Mouse (Mus musculus) retina, postnatal 1 day (tissue): ENCODE results near the gene Rhobtb3.
A peak's percentile ranks its signal among the peaks of the same experiment; 100 is the strongest.
"Not testable (repeated sequence)": the region's sequence is repeated elsewhere in the genome, so short reads cannot be mapped to it uniquely, and the experiment has no call there.

Source experiments
- DNase-seq: peaks from one replicate; pipeline ENCODE4 v3.0.0-alpha.2; 2012

The Rhobtb3 gene

GRCm38 (mm10) chr13:75927951-75928350 is 15.8 kb downstream of the Rhobtb3 start:
- DNase-seq, result no peak

DNA sequence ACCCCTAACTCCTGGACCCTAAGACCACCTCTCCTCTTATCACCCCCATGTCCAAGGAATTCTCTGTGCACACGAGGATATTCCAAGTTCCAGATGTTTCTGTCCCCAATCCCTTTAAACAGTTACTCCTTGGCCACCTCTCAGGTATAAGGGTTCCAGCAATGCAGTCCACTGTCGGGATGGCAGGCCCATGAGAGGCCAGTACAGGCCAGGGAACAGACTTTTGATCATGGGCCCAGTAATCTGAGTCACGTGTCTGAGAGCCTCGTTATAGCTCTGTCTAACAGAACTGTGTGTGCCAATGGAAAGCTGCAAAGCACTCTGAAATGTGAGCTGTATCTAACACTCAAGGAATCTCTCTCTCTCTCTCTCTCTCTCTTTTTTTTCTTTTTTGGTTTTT is 29.6 kb downstream of the Rhobtb3 start:
- no peak for DNase-seq

DNA sequence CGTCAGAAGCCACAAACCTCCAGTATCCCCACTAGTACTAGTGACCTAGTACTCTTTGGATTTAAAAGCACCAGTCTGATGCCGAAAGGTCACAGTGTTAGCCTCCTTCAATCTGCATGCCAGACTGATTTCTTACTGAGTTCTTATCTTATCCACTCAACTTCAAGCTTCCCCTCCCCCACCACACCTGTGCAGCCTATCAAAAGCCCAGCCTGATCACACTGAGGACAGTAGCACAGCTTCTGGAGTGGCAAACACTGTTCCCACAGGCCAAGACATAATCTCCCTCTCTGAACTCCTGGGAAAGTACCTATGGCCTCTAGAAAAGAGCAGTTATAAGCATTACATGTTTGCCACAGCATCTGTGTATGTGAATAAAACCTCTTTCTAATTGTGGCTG is 35.5 kb downstream of the Rhobtb3 start:
- DNase-seq, result peak; percentile 15

- no peak for DNase-seq
Observed at GRCm38 (mm10) chr13:75907133-75907532, 36.6 kb downstream of the Rhobtb3 start.

DNA sequence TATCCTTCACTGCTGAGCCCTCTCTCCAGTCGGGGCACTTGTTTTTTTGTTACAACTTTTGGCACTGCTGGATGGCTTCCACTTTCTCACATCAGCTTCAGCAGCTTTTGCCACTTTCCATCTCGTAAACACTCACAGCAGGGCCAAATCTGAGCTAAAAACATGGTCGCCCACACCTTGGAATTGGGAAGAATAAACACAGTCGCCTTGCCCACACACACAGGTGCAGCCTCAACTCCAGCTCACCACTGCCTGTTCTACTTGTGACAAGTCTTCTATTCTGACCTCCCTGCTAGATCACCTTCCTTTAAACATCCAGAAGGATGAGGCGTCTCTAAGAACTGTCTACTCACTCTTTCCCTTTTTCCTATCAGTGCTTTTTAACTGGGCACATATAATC is 39.1 kb downstream of the Rhobtb3 start:
- DNase-seq, result no peak

DNA sequence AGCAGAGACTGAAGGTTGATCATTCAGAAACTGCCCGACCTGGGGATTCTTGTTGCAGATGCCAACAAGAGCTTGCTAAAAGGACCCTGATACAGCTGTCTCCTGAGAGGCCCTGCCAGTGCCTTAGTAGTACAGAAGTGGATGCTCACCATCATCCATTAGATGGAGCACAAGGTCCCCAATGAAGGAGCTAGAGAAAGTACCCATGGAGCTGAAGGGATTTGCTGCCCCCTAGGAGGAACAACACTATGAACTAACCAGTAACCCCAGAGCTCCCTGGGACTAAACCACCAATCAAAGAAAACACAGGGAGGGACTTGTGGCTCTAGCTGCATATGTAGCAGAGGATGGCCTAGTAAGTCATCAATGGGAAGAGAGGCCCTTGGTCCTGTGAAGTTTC is 42.8 kb downstream of the Rhobtb3 start:
- not testable (repeated sequence) for DNase-seq

- no peak for DNase-seq
Observed at GRCm38 (mm10) chr13:75892876-75893275, 50.8 kb downstream of the Rhobtb3 start.

DNA sequence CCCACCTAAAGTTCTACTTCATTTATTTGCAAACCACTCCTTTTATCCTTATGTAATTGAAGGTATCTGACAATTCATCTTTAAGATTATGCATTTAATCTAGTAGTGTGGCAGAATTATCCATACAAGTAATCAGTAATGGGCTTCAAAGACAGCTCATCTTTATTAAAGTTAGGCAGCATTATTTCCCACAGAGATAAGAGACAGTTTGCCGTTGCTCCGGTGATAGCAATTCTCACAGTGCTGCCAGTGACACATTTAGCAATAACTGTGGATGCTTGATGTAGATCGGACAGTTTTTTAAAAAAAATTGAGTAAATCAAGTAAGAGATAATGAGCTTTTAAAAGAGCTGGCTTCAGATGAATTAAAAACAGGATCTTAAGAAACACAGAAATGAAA is 51.4 kb downstream of the Rhobtb3 start:
- DNase-seq, result no peak

GRCm38 (mm10) chr13:75891868-75892267 is 51.9 kb downstream of the Rhobtb3 start:
- no peak for DNase-seq

DNA sequence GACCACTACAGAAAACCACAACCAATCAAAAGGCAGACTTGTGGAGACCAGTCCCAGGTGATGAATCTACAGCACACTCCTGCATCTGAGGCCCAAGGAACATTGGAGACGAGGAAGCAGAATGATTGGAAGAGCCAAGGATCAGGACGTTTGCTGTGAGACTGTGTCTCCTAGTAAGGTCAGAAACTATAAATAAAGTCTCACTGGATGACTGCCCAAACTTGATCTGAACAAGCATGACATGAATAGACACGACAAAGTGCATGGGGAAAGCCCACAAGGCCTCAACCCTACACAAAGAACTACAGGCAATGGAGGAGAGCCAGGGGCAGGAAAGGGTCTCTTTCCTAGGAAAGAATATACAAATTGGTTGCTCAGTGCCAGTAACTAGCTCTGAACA is 59.9 kb downstream of the Rhobtb3 start:
- DNase-seq, result peak; percentile 21

DNA sequence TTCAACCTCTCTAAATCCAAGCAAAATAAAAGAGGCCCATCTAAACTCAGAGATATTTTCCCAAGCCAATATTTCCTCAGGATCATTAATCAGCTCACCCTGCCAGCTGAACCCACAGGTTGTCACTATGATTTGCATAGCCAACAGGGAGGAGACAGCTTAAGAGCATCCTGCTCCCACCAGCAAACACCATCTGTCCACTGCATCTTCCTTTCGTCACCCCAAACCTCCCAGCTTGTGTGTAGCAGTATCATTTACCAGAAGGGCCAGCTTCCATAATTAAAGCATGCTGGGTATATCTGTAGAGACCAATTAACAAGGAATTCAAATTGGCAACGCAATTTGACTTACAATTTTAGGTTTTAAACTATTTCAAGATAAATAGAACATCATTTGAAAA is 63.2 kb downstream of the Rhobtb3 start:
- peak; percentile 26 for DNase-seq

DNA sequence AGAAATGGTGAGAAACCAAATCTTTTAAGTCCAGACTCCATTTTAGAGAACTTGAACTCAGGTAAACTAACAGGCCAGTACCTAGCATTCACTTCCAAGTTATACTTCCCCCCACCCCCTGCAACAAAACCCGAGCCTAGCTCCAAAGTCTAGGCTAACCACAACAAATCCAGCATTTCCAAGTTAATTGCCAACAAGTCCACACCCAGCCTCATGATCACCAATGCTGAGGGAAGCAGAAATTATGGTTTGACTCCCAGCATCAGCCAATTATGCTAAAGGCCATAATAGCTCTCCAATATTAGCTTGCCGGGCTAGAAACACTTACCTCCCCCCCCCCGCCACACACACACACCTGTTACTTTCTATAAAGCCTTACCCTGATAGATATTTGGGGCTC is 64.0 kb downstream of the Rhobtb3 start:
- no peak for DNase-seq

DNA sequence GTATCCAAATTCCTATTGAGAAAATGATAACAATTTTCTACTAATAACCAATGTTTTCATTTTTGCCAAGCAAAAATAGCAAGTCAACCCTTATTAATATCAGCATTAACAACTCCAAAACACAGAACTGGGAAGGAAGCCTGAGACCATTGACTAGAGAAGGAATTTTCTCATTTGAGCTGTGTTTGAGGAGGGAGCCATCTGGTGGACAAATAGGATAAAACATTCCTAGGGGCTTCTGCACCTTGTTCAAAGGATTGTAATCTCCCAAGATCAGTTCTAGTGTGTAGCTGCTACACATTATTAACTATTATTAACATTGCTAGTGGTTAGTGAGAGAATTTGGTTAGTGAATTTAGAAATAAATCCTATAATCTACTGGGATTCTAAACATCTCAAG is 65.8 kb downstream of the Rhobtb3 start:
- DNase-seq, result peak; percentile 74

GRCm38 (mm10) chr13:75876592-75876991 is 67.1 kb downstream of the Rhobtb3 start:
- no peak for DNase-seq

DNA sequence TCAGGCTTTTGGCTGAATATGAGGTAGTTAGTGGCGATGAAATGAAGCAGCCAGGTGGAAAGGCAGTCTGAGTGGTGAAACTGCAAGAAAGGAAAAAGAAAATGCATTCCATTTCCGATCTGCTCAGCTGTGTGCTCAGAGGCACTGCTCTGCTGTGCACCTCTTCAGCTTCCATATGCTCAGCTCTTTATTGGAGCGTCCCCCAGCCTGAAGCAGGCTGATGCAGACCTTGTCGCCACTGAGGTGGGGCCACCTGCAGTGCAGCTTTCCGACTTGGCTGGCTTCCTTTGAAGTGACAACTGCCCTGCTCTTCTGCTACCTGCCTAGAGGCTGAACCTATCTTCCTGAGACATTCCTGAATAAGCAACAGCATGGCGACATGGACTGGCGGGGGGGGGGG is 67.5 kb downstream of the Rhobtb3 start:
- DNase-seq, result not testable (repeated sequence)

DNA sequence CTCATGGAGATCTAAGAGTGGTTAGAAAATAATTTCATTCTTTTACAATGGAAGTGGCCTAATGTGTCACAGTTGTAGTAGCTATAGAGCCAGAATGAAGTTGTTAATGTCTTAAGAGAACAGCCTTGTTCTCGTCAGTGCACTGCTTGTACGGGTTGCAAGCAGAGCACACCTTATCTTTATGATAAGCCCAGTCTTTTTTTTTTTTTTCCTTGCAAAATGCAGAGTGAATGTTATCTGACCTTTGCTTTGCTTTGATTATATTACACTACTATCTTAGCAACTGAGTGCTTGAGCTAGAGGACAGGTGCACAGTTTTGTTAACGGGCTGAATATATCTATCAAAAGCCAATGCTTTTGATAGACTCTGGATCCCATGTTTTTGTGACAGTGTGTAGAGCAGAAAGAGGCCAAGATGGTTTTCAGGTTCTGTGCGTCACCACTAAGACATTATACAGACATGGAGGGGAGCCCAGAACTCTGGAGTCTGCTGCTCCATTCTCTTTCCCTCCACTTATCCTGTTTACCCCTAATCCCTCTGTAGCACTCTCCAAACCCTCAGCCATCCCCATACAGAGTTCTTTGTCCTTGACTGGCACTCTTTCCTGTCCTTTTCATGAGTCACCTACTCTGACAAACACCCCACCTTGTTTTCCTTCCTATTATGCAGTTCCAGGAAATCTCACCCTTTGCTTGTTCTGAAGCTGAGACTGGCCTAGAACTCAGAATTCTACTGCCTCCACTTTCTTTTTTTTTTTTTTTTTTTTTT is 68.9 kb downstream of the Rhobtb3 start:
- no peak for DNase-seq

GRCm38 (mm10) chr13:75867876-75868275 is 75.8 kb downstream of the Rhobtb3 start:
- DNase-seq, result no peak

GRCm38 (mm10) chr13:75865486-75866184 is 78.1 kb downstream of the Rhobtb3 start:
- no peak for DNase-seq

DNA sequence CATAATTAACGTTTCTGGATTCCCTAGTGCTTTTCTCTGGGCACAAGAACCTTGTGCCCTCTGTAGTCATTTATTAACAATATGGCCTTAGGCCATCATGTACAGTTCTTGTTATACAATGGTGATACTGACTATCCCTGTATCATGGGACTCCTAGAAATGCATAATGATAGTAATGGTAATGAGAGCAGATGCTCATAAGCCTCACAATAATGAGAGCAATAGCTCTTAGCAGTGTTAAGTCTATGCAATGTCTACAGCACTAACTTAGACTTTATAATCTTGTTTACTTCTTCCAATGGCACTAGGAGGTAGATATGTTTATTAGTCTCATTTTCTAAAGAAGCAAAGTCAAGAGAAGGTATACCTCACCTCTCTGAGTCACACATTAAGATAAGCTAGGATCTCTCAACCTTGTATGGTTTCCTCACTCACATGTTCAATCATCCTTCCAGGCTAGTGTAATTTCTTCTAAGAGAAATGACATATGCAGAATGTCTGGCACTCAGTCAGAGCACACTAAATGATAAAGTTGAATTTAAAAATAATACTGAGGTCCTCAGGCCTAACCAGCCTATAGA is 84.4 kb downstream of the Rhobtb3 start:
- DNase-seq, result no peak

- DNase-seq, result no peak
Observed at GRCm38 (mm10) chr13:75853118-75853517, 90.6 kb downstream of the Rhobtb3 start.

GRCm38 (mm10) chr13:75852027-75852426 is 91.7 kb downstream of the Rhobtb3 start:
- DNase-seq, result no peak

DNA sequence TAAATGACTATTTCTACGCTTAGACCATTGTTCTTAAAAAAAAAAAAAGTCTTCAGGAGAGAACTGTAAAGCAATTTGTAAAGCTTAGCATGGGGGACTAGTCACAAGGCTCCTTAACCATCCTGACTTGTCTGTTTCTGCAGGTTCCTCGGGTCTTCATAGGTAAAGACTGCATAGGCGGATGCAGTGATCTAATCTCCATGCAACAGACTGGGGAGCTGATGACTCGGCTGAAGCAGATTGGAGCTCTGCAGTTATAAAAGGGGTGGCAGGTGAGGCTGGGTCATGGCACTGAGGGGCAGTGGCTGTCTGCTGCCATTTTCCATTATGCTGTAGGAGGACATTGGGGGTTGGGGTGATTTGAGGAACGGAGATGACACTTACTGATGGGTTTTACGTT is 96.7 kb downstream of the Rhobtb3 start:
- DNase-seq, result no peak

- no peak for DNase-seq
Observed at GRCm38 (mm10) chr13:75845519-75846166, 98.1 kb downstream of the Rhobtb3 start.
